Mouse (Mus musculus) thymus, adult 2 months (tissue): ENCODE data around the gene Cplane1.

Experiments used
- CTCF ChIP-seq: fragments of 200-500 bp; IDR thresholded peaks from 2 replicates; pipeline ENCODE4 v1.5.1; 2012; ENCODE audit warnings: mild to moderate bottlenecking, control low read depth, low read length, moderate library complexity, borderline replicate concordance; ENCODE audit not compliant: control insufficient read depth, poor library complexity, insufficient read depth; ENCODE audit errors: extremely low read depth
- POLR2A ChIP-seq: fragments of 200-500 bp; IDR thresholded peaks from 2 replicates; pipeline ENCODE4 v1.6.1; 2012; ENCODE audit warnings: mild to moderate bottlenecking, low read length, control low read depth, moderate library complexity; ENCODE audit not compliant: control insufficient read depth, poor library complexity, insufficient read depth; ENCODE audit errors: extremely low read depth

- TF ChIP-seq CTCF (no peak), POLR2A (no peak)
Measured at GRCm38 (mm10) chr15:8200317-8200716, 31.4 kb downstream of the Cplane1 start.
